Mouse (Mus musculus) granulocyte monocyte progenitor cell, adult 5-6 weeks (primary cell): ENCODE measurements around the gene Ifit1bl2. TPM values are rescaled to one million over a fixed set of nuclear protein-coding genes. Genes with fewer than 3 reads are reported as not detected.
"Not testable (repeated sequence)": the region's sequence is repeated elsewhere in the genome, so short reads cannot be mapped to it uniquely, and the experiment has no call there.

Experiments used
- ATAC-seq: replicated peaks from 2 replicates; pipeline ENCODE4 v1.8.0; 2016; ENCODE audit warnings: mild to moderate bottlenecking, moderate TSS enrichment, inconsistent platforms; ENCODE audit not compliant: poor library complexity, severe bottlenecking
- total RNA-seq, 2 experiments: library from RNA; stranded (forward) in 1 of 2; stranded (reverse) in 1 of 2; fragments of 200-712, 200-1000 nt in 1 of 2; fragments of >200 nt in 1 of 2; fragmentation: Nextera tagmentation in 1 of 2; gene quantifications; 2 replicates each; pipeline ENCODE4 v1.2.3; 2014 to 2017

Gene Ifit1bl2
- total RNA-seq, 2 experiments from 2014 or later, result 1.3 TPM; not detected in 1

DNA sequence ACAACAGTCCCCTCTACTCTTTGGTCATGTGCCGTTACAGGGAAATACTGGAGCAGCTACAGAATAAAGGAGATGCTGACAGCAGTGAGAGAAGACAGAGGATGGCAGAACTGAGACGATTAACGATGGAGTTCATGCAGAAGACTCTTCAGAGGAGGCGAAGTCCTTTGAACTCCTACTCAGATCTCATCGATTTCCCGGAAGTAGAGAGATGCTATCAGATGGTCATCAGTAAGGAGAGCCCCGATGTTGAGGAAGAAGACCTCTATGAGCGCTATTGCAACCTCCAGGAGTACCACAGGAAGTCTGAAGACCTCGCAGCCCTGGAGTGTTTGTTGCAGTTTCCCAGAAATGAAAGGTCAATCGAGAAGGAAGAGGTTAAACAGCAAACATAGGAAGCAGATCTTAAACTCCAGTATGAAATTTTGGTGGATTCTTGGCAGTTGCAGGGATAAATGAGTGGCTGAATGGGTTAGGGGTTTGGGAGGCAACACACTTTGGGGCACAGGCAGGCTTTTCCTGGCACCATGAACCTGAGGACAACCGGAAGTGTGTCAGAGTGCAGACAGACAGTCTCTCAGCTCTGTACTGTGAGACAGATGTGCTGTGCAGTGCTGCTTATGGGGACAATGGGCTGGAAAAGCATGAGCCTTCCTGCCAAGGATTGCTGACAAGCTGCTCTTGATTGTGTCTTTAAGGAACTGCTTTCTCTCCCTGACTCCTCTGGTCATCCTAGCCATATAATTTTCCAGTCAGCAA, 28.1 kb downstream of the Ifit1bl2 start:
- ATAC-seq, result not testable (repeated sequence)

DNA sequence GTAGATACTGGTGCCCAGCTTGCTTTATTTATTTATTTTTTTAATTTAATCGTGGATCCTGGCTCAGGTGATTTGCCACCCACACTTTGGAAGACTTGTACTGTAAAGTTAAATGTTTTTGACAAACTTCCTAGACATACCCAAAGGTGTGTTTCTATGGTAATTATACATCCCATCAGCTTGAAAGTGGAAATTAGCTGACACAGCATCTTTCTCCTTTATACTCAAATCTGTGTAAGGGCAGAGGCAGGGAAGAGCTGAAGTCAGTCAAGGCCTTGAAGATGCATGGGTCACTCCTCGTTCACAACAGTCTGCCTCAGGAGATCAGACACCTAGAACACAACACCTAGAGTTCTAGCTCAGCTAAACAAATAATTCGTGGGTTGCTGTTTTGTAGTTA, 30.4 kb downstream of the Ifit1bl2 start:
- ATAC-seq, result not testable (repeated sequence)

DNA sequence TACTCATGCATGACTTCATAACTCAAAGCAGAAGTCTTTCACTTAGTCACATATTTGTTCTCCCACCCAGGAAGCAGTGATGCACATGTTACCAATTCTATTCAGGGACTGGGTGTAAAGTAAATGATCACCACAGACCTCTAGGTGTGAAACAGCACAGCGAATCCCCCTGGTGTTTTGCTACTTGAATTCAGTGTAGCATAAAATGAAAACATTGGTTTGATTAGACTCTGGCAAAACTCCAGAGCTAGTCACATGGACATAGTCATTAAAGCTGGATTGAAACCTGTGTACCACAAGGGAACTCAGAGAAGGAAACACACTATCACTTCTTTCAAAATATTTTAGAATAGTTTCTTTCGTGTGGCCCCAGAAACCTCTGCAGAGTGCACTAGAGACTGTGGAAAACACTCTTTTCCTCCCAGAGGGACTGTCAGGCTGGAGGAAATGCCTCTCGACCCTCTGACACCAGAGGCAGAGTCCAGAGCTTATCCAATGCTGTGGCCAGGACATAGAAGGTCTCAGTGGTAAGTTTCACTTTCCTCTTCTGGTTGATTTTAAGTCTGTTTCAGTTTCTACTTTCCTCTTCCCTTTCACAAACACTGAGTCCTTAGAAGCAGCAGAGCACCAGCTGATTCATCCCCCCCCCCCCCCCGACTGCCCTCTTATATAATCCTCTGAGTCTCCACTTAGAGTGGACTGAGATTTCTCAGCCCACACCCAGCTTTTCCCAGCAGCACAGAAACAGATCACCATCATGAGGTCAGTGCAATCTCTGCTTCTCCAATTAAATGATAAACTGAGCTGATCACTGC, 33.1 kb downstream of the Ifit1bl2 start, which contains the start of gene Ifit3b:
TSS of gene Ifit3b (plus strand) at position 734 of the 815 bp plus-strand sequence.
- peak; percentile 86 for ATAC-seq

DNA sequence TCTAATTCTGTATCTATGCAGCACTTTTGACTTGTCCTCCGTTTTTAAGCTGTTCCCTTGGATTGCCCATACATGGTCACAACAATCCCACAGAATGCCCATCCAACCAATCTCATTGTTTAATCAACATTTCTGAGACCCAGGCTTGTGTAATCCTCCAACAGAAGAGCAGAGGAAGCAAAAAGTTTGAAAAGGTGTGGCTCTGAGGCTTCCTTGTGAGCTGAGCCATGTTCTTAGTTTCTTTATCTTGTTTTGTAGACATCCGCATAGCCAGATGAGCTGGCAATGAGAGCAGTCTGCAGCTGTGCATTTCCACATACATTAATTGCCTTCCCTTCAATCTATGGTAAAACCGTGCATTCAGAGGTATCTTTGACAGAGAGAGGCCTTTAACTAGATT, 35.1 kb downstream of the Ifit1bl2 start:
- no peak for ATAC-seq

DNA sequence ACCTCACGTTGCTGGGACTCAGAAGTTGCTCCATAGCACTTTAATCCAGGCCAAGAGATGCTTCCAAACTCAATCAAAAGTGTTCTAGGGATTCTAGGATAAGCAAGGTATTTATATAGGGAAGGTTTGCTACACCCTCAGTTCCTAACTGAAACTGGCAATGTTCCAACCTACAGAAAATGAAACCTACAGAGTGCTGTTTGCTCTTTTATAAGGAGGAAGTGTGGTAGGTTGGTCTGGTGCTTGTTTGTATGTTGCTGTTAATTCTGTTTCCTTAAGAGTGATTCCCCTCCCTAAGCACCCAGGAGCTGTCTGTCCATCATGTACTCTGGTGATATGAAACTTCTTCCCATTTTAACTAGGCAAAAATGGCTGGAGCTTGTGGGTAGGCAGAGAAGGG, 38.7 kb downstream of the Ifit1bl2 start, which contains the start of gene Ifit1bl1:
TSS of gene Ifit1bl1 (minus strand) at position 69 of the 400 bp plus-strand sequence.
- peak; percentile 69 for ATAC-seq

DNA sequence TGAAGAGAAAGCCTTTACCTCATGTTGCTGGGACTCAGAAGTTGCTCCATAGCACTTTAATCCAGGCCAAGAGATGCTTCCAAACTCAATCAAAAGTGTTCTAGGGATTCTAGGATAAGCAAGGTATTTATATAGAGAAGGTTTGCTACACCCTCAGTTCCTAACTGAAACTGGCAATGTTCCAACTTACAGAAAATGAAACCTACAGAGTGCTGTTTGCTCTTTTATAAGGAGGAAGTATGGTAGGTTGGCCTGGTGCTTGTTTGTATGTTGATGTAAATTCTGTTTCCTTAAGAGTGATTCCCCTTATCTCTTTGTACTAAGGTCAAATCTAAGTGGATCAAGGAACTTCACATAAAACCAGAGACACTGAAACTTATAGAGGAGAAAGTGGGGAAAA, 41.3 kb downstream of the Ifit1bl2 start:
- peak; percentile 70 for ATAC-seq

DNA sequence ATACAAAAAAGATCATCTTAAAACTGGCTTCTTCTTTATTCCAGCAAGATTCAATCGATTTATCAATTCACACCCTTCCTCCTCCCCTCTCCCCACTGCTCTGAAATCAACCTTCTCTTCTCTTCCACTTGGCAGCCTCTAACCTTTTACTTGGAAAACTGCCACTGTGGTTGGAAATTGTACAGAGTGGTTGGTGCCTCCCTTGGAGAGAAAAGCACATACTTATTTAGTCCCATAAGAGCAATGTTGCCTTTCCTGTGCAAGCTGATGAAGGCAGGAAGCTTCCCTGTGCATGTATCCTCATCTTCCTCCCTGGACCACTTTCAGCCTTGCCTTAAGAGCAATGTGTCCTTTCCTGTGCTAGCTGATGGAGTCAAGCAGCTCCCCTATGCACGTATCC, 42.2 kb downstream of the Ifit1bl2 start:
- ATAC-seq, result no peak

DNA sequence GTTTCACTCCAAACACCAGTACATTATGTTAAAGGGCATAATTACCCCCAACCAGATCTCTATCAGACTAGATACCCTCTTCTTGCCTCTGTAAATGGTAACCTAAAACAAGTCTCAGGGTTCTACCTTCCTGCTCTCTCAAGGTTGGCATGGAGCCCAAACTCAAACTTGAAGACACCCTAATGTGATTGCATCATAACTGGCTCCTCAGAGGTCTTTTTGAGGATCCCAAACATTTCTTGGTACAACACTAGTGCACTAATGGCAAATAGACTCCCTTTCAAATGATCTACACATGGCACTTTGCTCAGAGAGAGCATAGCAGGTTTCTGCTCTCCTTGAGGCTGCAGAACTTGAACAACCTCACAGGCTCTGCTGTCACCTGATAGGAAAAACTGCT, 43.7 kb downstream of the Ifit1bl2 start:
- ATAC-seq, result peak; percentile 36; the same call in 1 of the 2 replicates

DNA sequence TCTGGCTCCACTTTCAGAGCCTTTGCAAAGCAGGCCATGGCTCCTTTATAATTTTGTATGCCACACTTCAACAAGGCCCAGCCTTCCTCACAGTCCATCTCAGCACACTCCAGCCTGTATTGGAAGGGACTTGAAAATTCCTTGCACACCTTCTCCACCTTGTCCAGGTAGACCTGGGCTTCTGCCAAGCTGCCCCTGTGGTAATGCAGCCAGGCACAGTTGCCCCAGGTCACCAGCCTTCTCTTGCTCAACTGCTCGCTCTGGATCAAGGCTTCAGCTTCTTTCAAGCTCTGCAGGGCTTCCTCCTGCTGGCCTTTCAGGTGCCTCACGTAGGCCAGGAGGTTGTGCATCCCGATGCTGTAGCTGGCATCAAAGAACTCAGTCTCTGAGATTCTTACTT, 46.0 kb downstream of the Ifit1bl2 start:
- ATAC-seq, result not testable (repeated sequence)

DNA sequence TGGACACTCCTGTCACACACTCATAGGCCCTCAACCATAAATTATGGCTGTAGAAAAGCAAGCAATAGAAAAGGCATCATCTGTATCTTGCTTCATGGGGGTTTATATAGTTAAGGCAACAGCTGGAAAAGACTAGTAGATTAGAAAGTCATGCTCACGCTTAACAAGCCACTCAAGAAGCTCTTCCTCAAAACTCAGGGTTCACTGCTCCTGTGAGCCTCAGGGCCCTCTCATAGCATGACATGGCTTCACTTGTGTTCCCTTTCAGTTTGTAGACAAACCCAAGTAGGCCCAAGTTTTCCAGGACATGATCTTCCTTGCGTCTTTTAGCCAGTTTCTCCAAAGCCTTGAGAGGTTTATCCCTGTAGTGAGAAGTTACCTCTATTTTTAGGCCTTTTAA, 47.1 kb downstream of the Ifit1bl2 start:
- ATAC-seq, result no peak

DNA sequence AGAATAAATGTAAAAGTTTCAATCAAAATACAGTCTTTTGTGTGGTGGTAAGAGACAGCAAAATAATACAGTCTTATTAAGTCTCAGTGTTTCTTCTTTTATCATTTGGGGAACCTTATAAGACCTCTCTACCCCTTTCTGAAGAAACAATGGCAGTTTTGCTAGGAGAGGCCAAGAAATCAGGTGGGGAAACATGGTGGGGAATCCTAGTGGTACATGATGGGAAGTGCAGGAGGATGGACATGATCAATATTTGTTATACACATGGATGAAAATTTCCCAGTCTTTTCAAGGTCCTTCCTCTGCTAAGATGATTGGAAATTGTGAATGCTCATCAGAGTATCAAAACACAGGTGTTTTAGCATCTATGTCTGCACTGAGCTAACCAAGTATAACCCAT, 51.6 kb downstream of the Ifit1bl2 start:
- ATAC-seq, result no peak

DNA sequence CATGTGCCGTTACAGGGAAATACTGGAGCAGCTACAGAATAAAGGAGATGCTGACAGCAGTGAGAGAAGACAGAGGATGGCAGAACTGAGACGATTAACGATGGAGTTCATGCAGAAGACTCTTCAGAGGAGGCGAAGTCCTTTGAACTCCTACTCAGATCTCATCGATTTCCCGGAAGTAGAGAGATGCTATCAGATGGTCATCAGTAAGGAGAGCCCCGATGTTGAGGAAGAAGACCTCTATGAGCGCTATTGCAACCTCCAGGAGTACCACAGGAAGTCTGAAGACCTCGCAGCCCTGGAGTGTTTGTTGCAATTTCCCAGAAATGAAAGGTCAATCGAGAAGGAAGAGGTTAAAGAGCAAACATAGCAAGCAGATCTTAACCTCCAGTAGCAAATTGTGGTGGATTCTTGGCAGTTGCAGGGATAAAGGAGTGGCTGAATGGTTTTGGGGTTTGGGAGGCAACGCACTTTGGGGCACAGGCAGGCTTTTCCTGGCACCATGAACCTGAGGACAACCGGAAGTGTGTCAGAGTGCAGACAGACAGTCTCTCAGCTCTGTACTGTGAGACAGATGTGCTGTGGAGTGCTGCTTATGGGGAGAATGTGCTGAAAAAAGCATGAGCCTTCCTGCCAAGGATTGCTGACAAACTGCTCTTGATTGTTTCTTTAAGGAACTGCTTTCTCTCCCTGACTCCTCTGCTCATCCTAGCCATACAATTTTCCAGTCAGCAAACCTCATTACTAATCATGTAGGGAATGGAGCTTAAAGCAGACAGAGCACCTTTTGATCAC, 52.4 kb downstream of the Ifit1bl2 start:
- ATAC-seq, result not testable (repeated sequence)

DNA sequence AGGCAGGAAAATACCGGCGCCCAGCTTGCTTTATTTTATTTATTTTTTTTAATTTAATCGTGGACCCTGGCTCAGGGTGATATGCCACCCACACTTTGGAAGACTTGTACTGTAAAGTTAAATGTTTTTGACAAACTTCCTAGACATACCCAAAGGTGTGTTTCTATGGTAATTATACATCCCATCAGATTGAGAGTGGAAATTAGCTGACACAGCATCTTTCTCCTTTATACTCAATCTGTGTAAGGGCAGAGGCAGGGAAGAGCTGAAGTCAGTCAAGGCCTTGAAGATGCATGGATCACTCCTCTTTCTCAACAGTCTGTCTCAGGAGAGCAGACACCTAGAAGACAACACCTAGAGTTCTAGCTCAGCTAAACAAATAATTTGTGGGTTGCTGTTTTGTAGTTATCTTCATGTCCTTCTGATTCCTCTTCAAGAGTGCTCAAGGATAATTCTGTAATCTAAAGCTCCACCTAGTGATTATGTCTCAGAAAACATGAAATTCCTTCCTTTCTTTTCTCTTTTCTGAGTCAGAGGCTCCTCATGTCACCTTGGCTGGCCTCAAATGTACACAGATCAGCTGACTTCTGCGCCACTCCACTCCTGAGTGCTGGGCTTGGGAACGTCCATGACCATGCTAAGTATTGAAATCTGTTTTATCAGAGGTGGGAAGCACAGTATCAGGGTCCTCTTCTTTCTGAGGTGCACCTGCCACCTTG, 54.6 kb downstream of the Ifit1bl2 start:
- ATAC-seq, result not testable (repeated sequence)

DNA sequence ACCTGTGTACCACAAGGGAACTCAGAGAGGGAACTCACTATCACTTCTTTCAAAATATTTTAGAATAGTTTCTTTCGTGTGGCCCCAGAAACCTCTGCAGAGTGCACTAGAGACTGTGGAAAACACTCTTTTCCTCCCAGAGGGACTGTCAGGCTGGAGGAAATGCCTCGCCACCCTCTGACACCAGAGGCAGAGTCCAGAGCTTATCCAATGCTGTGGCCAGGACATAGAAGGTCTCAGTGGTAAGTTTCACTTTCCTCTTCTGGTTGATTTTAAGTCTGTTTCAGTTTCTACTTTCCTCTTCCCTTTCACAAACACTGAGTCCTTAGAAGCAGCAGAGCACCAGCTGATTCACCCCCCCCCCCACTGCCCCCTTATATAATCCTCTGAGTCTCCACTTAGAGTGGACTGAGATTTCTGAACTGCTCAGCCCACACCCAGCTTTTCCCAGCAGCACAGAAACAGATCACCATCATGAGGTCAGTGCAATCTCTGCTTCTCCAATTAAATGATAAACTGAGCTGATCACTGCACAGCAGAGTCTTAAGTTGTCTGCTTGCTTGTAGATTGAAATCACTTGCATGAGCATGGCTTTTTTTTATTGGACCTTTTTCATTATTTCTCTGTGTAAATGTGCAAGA, 57.3 kb downstream of the Ifit1bl2 start, which contains the start of gene Ifit3:
TSS of gene Ifit3 (plus strand) at position 406 of the 641 bp plus-strand sequence.
- peak; percentile 82 for ATAC-seq

DNA sequence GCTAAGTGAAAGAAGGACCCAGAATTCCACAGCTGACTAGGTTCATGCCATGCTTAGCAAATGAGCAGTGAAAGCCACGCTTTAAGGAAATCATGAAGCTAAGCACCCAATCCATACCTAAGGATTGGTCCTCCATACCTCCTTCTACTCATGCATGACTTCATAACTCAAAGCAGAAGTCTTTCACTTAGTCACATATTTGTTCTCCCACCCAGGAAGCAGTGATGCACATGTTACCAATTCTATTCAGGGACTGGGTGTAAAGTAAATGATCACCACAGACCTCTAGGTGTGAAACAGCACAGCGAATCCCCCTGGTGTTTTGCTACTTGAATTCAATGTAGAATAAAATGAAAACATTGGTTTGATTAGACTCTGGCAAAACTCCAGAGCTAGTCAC, 57.8 kb downstream of the Ifit1bl2 start:
- ATAC-seq, result peak; percentile 12; the same call in 1 of the 2 replicates

DNA sequence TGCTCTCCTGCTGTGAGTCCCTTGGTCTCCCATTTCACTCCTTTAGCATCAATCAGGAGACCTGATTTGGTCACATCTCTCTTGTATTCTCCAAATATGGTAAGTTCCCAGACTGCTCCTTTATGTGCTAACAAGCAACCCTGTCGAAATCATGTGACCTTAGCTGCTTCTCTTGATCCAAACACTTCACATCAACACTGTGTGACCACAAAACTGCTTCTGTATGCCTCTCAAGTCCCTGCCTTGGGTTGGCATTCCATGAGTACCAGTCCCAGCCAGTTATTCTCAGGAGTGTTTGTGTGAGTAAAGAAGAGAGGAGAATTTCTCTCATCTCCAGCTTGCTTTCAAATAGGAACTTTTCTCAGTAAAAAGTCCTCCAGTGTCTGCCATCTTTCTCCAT, 63.4 kb downstream of the Ifit1bl2 start:
- ATAC-seq, result no peak

DNA sequence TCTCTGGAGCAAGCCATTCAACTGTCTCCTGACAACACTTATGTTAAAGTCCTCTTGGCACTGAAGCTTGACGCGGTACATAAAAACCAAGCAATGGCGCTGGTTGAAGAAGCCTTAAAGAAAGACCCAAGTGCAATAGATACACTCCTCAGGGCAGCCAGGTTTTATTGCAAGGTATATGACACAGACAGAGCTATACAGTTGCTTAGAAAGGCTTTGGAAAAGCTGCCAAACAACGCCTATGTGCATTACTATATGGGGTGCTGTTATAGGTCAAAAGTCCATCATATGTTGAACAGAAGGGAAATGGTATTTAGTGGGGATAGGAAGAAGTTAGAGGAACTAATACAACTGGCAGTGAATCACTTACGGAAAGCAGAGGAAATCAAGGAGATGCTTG, 66.9 kb downstream of the Ifit1bl2 start:
- no peak for ATAC-seq

DNA sequence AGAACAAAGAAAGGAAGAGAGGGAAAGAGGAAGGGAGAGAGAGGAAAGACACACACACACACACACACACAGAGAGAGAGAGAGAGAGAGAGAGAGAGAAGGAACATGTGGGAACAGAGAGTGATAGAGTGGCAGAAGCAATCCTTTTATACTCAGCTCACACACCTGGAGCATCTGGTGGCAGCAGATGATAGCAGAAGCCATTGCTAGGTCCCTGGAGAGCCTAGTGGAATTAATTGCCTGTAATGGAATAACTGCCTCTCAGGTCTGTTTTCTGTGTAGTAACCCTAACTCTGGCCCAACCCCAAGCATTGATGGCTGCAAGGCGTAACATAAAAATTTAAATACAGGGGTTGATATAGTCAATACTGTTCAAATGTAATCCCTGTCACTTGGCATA, 69.5 kb downstream of the Ifit1bl2 start:
- no peak for ATAC-seq

DNA sequence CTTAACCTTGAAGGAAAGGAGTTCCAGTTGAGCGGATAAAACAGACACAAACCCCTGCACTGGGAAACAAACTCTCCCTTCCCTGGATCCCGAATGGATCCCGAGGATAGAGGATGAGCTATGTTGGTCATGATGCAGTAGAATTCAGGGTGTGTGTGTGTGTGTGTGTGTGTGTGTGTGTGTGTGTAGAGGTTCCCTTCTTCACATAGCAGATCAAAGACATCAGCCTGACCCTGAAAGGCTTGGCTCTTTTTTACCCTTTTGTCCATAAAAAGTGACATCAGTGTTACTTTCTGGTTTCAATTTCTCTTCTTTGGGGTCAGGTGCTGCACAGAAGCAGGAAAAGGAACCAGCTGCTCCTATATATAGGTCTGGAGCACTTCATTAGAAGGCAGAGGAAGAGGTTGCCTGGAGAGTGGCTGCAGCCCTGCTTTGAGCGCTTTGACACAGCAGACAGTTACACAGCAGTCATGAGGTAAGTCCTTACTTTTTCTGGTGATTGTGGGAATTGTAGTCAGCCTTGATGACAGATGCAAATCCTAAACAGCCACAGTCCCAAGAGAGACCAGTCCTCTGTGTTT, 70.6 kb downstream of the Ifit1bl2 start:
- no peak for ATAC-seq
